Comparison of ENCODE assay signal across 32 mouse cellular contexts in the genomic region with DNA sequence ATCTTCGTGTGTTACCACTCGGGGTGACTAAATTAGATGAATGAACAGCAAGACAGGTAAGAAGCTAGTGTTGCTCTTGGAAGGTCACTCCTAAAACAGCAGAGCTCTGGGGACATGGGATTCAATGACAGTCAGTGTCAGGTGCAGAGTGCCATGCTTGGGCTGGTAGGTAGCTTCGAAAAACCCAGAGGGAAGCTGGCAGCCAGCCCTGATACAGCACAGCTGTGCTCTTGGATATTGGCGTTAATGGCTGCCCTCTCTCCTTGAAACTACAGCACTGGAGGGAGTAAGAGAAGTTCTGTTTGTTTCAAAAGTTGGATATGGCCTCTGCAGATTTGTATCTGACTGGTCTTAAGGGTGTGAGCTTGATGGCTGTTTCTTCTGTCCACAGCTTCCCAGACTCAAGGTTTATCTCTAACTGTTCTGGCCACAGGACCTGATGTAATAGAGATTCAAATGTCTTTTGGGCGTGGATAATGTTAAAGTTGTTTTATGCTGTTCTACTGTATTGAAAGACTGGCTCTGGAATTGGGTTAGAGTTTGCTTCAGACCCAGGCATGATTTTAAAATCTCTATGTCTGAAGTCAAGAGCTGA.
A peak's percentile ranks its signal among the peaks of the same experiment; 100 is the strongest.
DNase-seq lines count a peak whose midpoint lies in the region; ATAC-seq and TF ChIP-seq lines count a peak whose summit lies in the region.
"Had no signal": no experiment of that assay in that cellular context is flagged by ENCODE, and none has a peak within 500 bp of the region (broad histone marks: within the 10 kb centered on the region; RNA-seq: fewer than 3 reads in every experiment).

No protein-coding gene starts in this region.

- peaks cover 22% of the 10 kb centered on the region for H3K4me1 ChIP-seq in liver, embryonic 11.5 days (replicated peaks; ENCODE audit: control insufficient read depth, insufficient read depth, low read length)
- H3K4me1 ChIP-seq in G1E (ENCODE audit: insufficient read depth, low read depth, low read length), result peaks cover 65% of the 10 kb centered on the region
- H3K4me1 ChIP-seq in liver, embryonic 12.5 days, result peaks cover 30% of the 10 kb centered on the region
- 0 out of 2 replicates have a peak, but pooled peaks cover 2% of the 10 kb centered on the region for H3K4me1 ChIP-seq in liver, postnatal 0 days (ENCODE audit: insufficient read depth)
- no peaks in the 10 kb centered on the region for H3K4me1 ChIP-seq in intestine, embryonic 15.5 days (replicated peaks)
- no peaks in the 10 kb centered on the region for H3K4me1 ChIP-seq in forebrain, postnatal 0 days (ENCODE audit: insufficient read depth)
- H3K4me1 ChIP-seq: limb, embryonic 10.5 days; limb, embryonic 15.5 days; midbrain, embryonic 10.5 days had no signal

- H3K27me3 ChIP-seq in liver, embryonic 11.5 days (replicated peaks; ENCODE audit: control insufficient read depth, insufficient read depth, low read length), result no peaks in the 10 kb centered on the region
- H3K27me3 ChIP-seq in G1E (ENCODE audit: insufficient read depth, low read length), result no peaks in the 10 kb centered on the region
- H3K27me3 ChIP-seq in liver, embryonic 12.5 days (replicated peaks), result no peaks in the 10 kb centered on the region
- no peaks in the 10 kb centered on the region for H3K27me3 ChIP-seq in liver, postnatal 0 days (ENCODE audit: insufficient read depth, low read length)
- H3K27me3 ChIP-seq in intestine, embryonic 15.5 days (replicated peaks), result no peaks in the 10 kb centered on the region
- H3K27me3 ChIP-seq in forebrain, postnatal 0 days (ENCODE audit: insufficient read depth, low read length), result no peaks in the 10 kb centered on the region
- H3K27me3 ChIP-seq: heart, embryonic 13.5 days; limb, embryonic 15.5 days; lung, embryonic 15.5 days had no signal

- no peaks in the 10 kb centered on the region for H3K36me3 ChIP-seq in liver, embryonic 11.5 days (ENCODE audit: control insufficient read depth, insufficient read depth, low read length)
- H3K36me3 ChIP-seq in G1E (replicated peaks), result peaks cover 5% of the 10 kb centered on the region
- H3K36me3 ChIP-seq in liver, embryonic 12.5 days, result no peaks in the 10 kb centered on the region
- H3K36me3 ChIP-seq in liver, postnatal 0 days (replicated peaks; ENCODE audit: insufficient read depth, low read length), result no peaks in the 10 kb centered on the region
- no peaks in the 10 kb centered on the region for H3K36me3 ChIP-seq in intestine, embryonic 15.5 days
- H3K36me3 ChIP-seq in forebrain, postnatal 0 days (ENCODE audit: insufficient read depth), result no peaks in the 10 kb centered on the region
- H3K36me3 ChIP-seq: heart, embryonic 13.5 days; limb, embryonic 10.5 days; limb, embryonic 15.5 days; lung, embryonic 15.5 days; midbrain, embryonic 10.5 days had no signal

- H3K9me3 ChIP-seq in liver, embryonic 11.5 days (ENCODE audit: control insufficient read depth, low read length), result no peaks in the 10 kb centered on the region
- H3K9me3 ChIP-seq in G1E (replicated peaks), result peaks cover 2% of the 10 kb centered on the region; the same call in 1 of the 2 replicates
- H3K9me3 ChIP-seq in liver, embryonic 12.5 days (replicated peaks), result no peaks in the 10 kb centered on the region
- no peaks in the 10 kb centered on the region for H3K9me3 ChIP-seq in liver, postnatal 0 days (ENCODE audit: low read length)
- H3K9me3 ChIP-seq in intestine, embryonic 15.5 days, result no peaks in the 10 kb centered on the region
- no peaks in the 10 kb centered on the region for H3K9me3 ChIP-seq in forebrain, postnatal 0 days (ENCODE audit: low read length)
- H3K9me3 ChIP-seq: heart, embryonic 13.5 days; limb, embryonic 10.5 days; limb, embryonic 15.5 days; lung, embryonic 15.5 days; midbrain, embryonic 10.5 days had no signal

- H3K4me2 ChIP-seq in liver, embryonic 11.5 days, result peak overlapping the region; percentile 27
- peak overlapping the region; percentile 32 for H3K4me2 ChIP-seq in liver, embryonic 12.5 days
- no peak overlapping the region for H3K4me2 ChIP-seq in liver, postnatal 0 days (ENCODE audit: low read depth, low read length)
- H3K4me2 ChIP-seq in intestine, embryonic 15.5 days (replicated peaks), result no peak overlapping the region
- H3K4me2 ChIP-seq in forebrain, postnatal 0 days (ENCODE audit: low read depth), result no peak overlapping the region
- H3K4me2 ChIP-seq: heart, embryonic 13.5 days; limb, embryonic 15.5 days; lung, embryonic 15.5 days had no signal

- TF ChIP-seq EP300 in liver, postnatal 0 days (IDR thresholded peaks at IDR 0.05; ENCODE audit: low read depth), result no peak

- peak overlapping the region; percentile 80 for H3K27ac ChIP-seq in liver, embryonic 11.5 days (ENCODE audit: low read depth, low read length)
- H3K27ac ChIP-seq in liver, embryonic 12.5 days, result peak overlapping the region; percentile 76
- H3K27ac ChIP-seq in liver, postnatal 0 days (ENCODE audit: low read depth), result no peak overlapping the region
- H3K27ac ChIP-seq in intestine, embryonic 15.5 days, result no peak overlapping the region
- no peak overlapping the region for H3K27ac ChIP-seq in forebrain, postnatal 0 days (ENCODE audit: low read depth, low read length)
- H3K27ac ChIP-seq: heart, embryonic 13.5 days; hindbrain, postnatal 0 days; kidney, postnatal 0 days; limb, embryonic 10.5 days; limb, embryonic 15.5 days; lung, embryonic 15.5 days; midbrain, embryonic 10.5 days had no signal

- peak; percentile 23; the same call in 1 of the 2 replicates for ATAC-seq in liver, embryonic 11.5 days (replicated peaks; ENCODE audit: low FRiP score)
- ATAC-seq in G1E (ENCODE audit: extremely low read depth, insufficient number of reproducible peaks, low FRiP score, poor library complexity, severe bottlenecking), result peak; percentile 28
- ATAC-seq in liver, embryonic 12.5 days, result peak; percentile 42
- ATAC-seq in liver, postnatal 0 days, result peak; percentile 47; the same call in 1 of the 2 replicates
- no peak for ATAC-seq in intestine, embryonic 15.5 days
- ATAC-seq in forebrain, postnatal 0 days, result no peak
- ATAC-seq: activated CD4-positive, CD25-positive, alpha-beta regulatory T cell, adult 4 months; CD4-positive, CD25-positive, alpha-beta regulatory T cell, adult 4 months; forebrain, embryonic 14.5 days; hindbrain, postnatal 0 days; intestine, embryonic 16.5 days; midbrain, embryonic 16.5 days had no signal

- peak; percentile 44 for DNase-seq in liver, embryonic 11.5 days (ENCODE audit: low spot score)
- DNase-seq in liver, result no peak
- no peak for DNase-seq in G1E (ENCODE audit: low spot score)
- DNase-seq in liver, postnatal 0 days, result no peak
- no peak for DNase-seq in embryo, embryonic 10 days (ENCODE audit: low spot score)
- no peak for DNase-seq in forebrain, postnatal 0 days
- DNase-seq: adrenal gland, adult 2 months; adrenal gland, postnatal 36 days; cerebellum, adult 2 months; cerebellum, postnatal 14 days; gastrocnemius, postnatal 25 days; heart, adult 11 months; heart, postnatal 10 days; kidney, adult 8-10 months; lung, postnatal 36 days; right cerebral cortex, postnatal 4 days; thymus, adult 2 months; thymus, postnatal 4 days had no signal

- TF ChIP-seq CTCF in G1E (IDR thresholded peaks at IDR 0.05; ENCODE audit: low read depth, low read length), result no peak
- TF ChIP-seq CTCF in liver, postnatal 0 days (IDR thresholded peaks at IDR 0.05; ENCODE audit: low read depth), result no peak
- TF ChIP-seq CTCF in forebrain, postnatal 0 days (IDR thresholded peaks at IDR 0.05; ENCODE audit: low read depth), result no peak

- no peak overlapping the region for H3K9ac ChIP-seq in liver, embryonic 11.5 days (ENCODE audit: low read depth, low read length)
- 0 out of 2 replicates have a peak overlapping the region, but pooled peaks have one; percentile 0 for H3K9ac ChIP-seq in liver, embryonic 12.5 days
- no peak overlapping the region for H3K9ac ChIP-seq in liver, postnatal 0 days (replicated peaks)
- no peak overlapping the region for H3K9ac ChIP-seq in intestine, embryonic 15.5 days
- H3K9ac ChIP-seq in forebrain, postnatal 0 days, result no peak overlapping the region
- H3K9ac ChIP-seq: heart, embryonic 13.5 days; limb, embryonic 15.5 days; lung, embryonic 15.5 days had no signal

- H3K4me3 ChIP-seq in liver, embryonic 11.5 days (ENCODE audit: low read depth, low read length), result no peak overlapping the region
- H3K4me3 ChIP-seq in G1E (ENCODE audit: low read depth, low read length), result peak overlapping the region; percentile 55; the same call in 1 of the 2 replicates
- no peak overlapping the region for H3K4me3 ChIP-seq in liver, embryonic 12.5 days
- no peak overlapping the region for H3K4me3 ChIP-seq in liver, postnatal 0 days (ENCODE audit: low read depth, low read length)
- no peak overlapping the region for H3K4me3 ChIP-seq in intestine, embryonic 15.5 days (replicated peaks)
- H3K4me3 ChIP-seq in forebrain, postnatal 0 days (ENCODE audit: low read depth, low read length), result no peak overlapping the region
- H3K4me3 ChIP-seq: heart, embryonic 13.5 days; limb, embryonic 10.5 days; limb, embryonic 15.5 days; lung, embryonic 15.5 days; midbrain, embryonic 10.5 days had no signal

- WGBS in liver, embryonic 11.5 days, result 50% methylated on average over 5 of the region's 5 CpGs
- WGBS in liver, embryonic 12.5 days (ENCODE audit: insufficient replicate concordance), result 33% methylated on average over 5 of the region's 5 CpGs
- WGBS in liver, postnatal 0 days (ENCODE audit: insufficient replicate concordance), result 52% methylated on average over 5 of the region's 5 CpGs
- WGBS in intestine, embryonic 15.5 days, result 88% methylated on average over 5 of the region's 5 CpGs
- 90% methylated on average over 5 of the region's 5 CpGs for WGBS in forebrain, postnatal 0 days

Comparison
In these comparisons a context has a peak if more than half of its experiments do, and no peak if none do; other contexts are left out.
1. H3K27ac ChIP-seq: peak in liver, embryonic 11.5 days (single experiment) and liver, embryonic 12.5 days (single experiment); none in liver, postnatal 0 days (single experiment), intestine, embryonic 15.5 days (single experiment) and forebrain, postnatal 0 days (single experiment).
2. H3K4me2 ChIP-seq: peak in liver, embryonic 11.5 days (single experiment) and liver, embryonic 12.5 days (single experiment); none in liver, postnatal 0 days (single experiment), intestine, embryonic 15.5 days (single experiment) and forebrain, postnatal 0 days (single experiment).
3. ATAC-seq: peak in liver, embryonic 11.5 days (single experiment), G1E (single experiment), liver, embryonic 12.5 days (single experiment) and liver, postnatal 0 days (single experiment); none in intestine, embryonic 15.5 days (single experiment) and forebrain, postnatal 0 days (single experiment).